8 mouse cellular contexts compared by ENCODE assay signal in genomic region chr7:78797843-78798455, GRCm38 (mm10). TPM values are rescaled to one million over a fixed set of nuclear protein-coding genes. Genes with fewer than 3 reads are reported as not detected.
A peak's percentile ranks its signal among the peaks of the same experiment; 100 is the strongest.
DNase-seq lines count a peak whose midpoint lies in the region; ATAC-seq and TF ChIP-seq lines count a peak whose summit lies in the region.

No protein-coding gene starts in this region.

- no peak overlapping the region for H3K9ac ChIP-seq in liver, embryonic 12.5 days
- no peak overlapping the region for H3K9ac ChIP-seq in forebrain, embryonic 13.5 days

- TF ChIP-seq CTCF in layer of hippocampus, adult 2 months (conservative IDR thresholded peaks at IDR 0.05) = no peak

- H3K27ac ChIP-seq in liver, embryonic 12.5 days = peak overlapping the region; percentile 90
- peak overlapping the region; percentile 87 for H3K27ac ChIP-seq in forebrain, embryonic 13.5 days
- peak overlapping the region; percentile 41; the same call in 1 of the 2 replicates for H3K27ac ChIP-seq in layer of hippocampus, adult 2 months

- 60% methylated on average over 9 of the region's 9 CpGs for WGBS in liver, embryonic 12.5 days (ENCODE audit: insufficient replicate concordance)
- 39% methylated on average over 8 of the region's 9 CpGs for WGBS in forebrain, embryonic 13.5 days

- no peak for DNase-seq in liver
- peak; percentile 72 to 79 for DNase-seq in layer of hippocampus, adult 2 months (ENCODE audit: low spot score in 2 of 2)
- DNase-seq in right cerebral cortex, adult 18-20 months = peak; percentile 85
- no peak for DNase-seq in thymus, postnatal 25 days
- no peak for DNase-seq in adrenal gland, adult 18-20 months (ENCODE audit: low spot score in 2 of 2)
- DNase-seq in urinary bladder, postnatal 4 days (ENCODE audit: low spot score in 2 of 2) = no peak

- no peaks in the 10 kb centered on the region for H3K9me3 ChIP-seq in liver, embryonic 12.5 days (replicated peaks)
- H3K9me3 ChIP-seq in forebrain, embryonic 13.5 days (replicated peaks) = no peaks in the 10 kb centered on the region

- H3K36me3 ChIP-seq in liver, embryonic 12.5 days = peaks cover 9% of the 10 kb centered on the region
- peaks cover 6% of the 10 kb centered on the region for H3K36me3 ChIP-seq in forebrain, embryonic 13.5 days (ENCODE audit: poor library complexity, severe bottlenecking)

- H3K4me3 ChIP-seq in liver, embryonic 12.5 days = no peak overlapping the region
- no peak overlapping the region for H3K4me3 ChIP-seq in forebrain, embryonic 13.5 days
- H3K4me3 ChIP-seq in layer of hippocampus, adult 2 months = no peak overlapping the region

- no peak for ATAC-seq in liver, embryonic 12.5 days
- ATAC-seq in forebrain, embryonic 13.5 days = peak; percentile 89

- no peaks in the 10 kb centered on the region for H3K27me3 ChIP-seq in liver, embryonic 12.5 days (replicated peaks)
- no peaks in the 10 kb centered on the region for H3K27me3 ChIP-seq in forebrain, embryonic 13.5 days

- H3K4me1 ChIP-seq in liver, embryonic 12.5 days = peaks cover 90% of the 10 kb centered on the region
- H3K4me1 ChIP-seq in forebrain, embryonic 13.5 days = peaks cover 15% of the 10 kb centered on the region

- H3K4me2 ChIP-seq in liver, embryonic 12.5 days = no peak overlapping the region
- no peak overlapping the region for H3K4me2 ChIP-seq in forebrain, embryonic 13.5 days

RNA-seq across cellular contexts. Expression of gene Mrpl46, which starts 14.6 kb away (rescaled TPM):
- polyA plus RNA-seq in liver, embryonic 12.5 days (2016; fragmentation: Nextera tagmentation; extraction: Ambion mirVana) = 72.2 TPM in 2 replicates
- 63.5 and 63.6 TPM in 2 replicates for polyA plus RNA-seq in forebrain, embryonic 13.5 days (2015; fragmentation: Nextera tagmentation; extraction: Ambion mirVana)
- total RNA-seq in layer of hippocampus, adult 2 months (2021) = 10 to 100 TPM; 28.6 to 32.7 TPM
- total RNA-seq in adrenal gland, adult 18-20 months (2021) = 10 to 100 TPM; 40.1 to 40.9 TPM

RNA-seq across cellular contexts. Expression of gene Mrps11, which starts 15.0 kb away (rescaled TPM):
- polyA plus RNA-seq in liver, embryonic 12.5 days (2016; fragmentation: Nextera tagmentation; extraction: Ambion mirVana) = 55.7 and 57.2 TPM in 2 replicates
- polyA plus RNA-seq in forebrain, embryonic 13.5 days (2015; fragmentation: Nextera tagmentation; extraction: Ambion mirVana) = 79.2 and 81.2 TPM in 2 replicates
- total RNA-seq in layer of hippocampus, adult 2 months (2021) = 10 to 100 TPM; 42.8 to 46.5 TPM
- 10 to 100 TPM; 91.8 to 92.9 TPM for total RNA-seq in adrenal gland, adult 18-20 months (2021)

RNA-seq across cellular contexts. Expression of gene Det1, which starts 49.1 kb away (rescaled TPM):
- polyA plus RNA-seq in liver, embryonic 12.5 days (2016; fragmentation: Nextera tagmentation; extraction: Ambion mirVana) = 13.6 and 13.7 TPM in 2 replicates
- polyA plus RNA-seq in forebrain, embryonic 13.5 days (2015; fragmentation: Nextera tagmentation; extraction: Ambion mirVana) = 19.0 and 21.0 TPM in 2 replicates
- total RNA-seq in layer of hippocampus, adult 2 months (2021) = 1 to 10 TPM; 6.5 to 6.6 TPM
- 10 to 100 TPM; 10.5 to 11.8 TPM for total RNA-seq in adrenal gland, adult 18-20 months (2021)

Comparison
In these comparisons a context has a peak if more than half of its experiments do, and no peak if none do; other contexts are left out.
1. DNase-seq: peak in layer of hippocampus, adult 2 months (2 of 2) and right cerebral cortex, adult 18-20 months (single experiment); none in liver (single experiment), thymus, postnatal 25 days (single experiment), adrenal gland, adult 18-20 months (0 of 2) and urinary bladder, postnatal 4 days (0 of 2).
2. Peak in every context shown above with its lines, with median percentiles within 50 percentile points of each other: H3K27ac ChIP-seq.